Mouse (Mus musculus) hindbrain, embryonic 13.5 days (tissue): ENCODE measurements around the gene Nhsl1. TPM values are rescaled to one million over a fixed set of nuclear protein-coding genes. Genes with fewer than 3 reads are reported as not detected.

Source experiments
- ATAC-seq: fragments of 200-750 bp; cut with Nextera tagmentation; 2 replicates; pipeline ENCODE4 v1.8.0; 2017; ENCODE audit warnings: moderate TSS enrichment; ENCODE audit not compliant: low FRiP score
- H3K27ac ChIP-seq: fragments of 300-500 bp; sonication (generic); 2 replicates; pipeline ENCODE4 v1.5.1; 2015; ENCODE audit warnings: inconsistent platforms, mild to moderate bottlenecking, moderate library complexity
- H3K27me3 ChIP-seq: fragments of 300-500 bp; sonication (generic); 2 replicates; pipeline ENCODE4 v1.6.1; 2015; ENCODE audit warnings: mild to moderate bottlenecking, inconsistent platforms
- H3K36me3 ChIP-seq: fragments of 300-500 bp; sonication (generic); 2 replicates; pipeline ENCODE4 v1.6.1; 2015; ENCODE audit warnings: mild to moderate bottlenecking, inconsistent platforms
- H3K4me1 ChIP-seq: fragments of 300-500 bp; sonication (generic); replicated peaks from 2 replicates; pipeline ENCODE4 v1.6.1; 2015; ENCODE audit warnings: inconsistent platforms
- H3K4me2 ChIP-seq: fragments of 300-500 bp; sonication (generic); 2 replicates; pipeline ENCODE4 v1.6.1; 2015; ENCODE audit warnings: inconsistent platforms, mild to moderate bottlenecking, moderate library complexity
- H3K4me3 ChIP-seq: fragments of 300-500 bp; sonication (generic); 2 replicates; pipeline ENCODE4 v1.5.1; 2015; ENCODE audit warnings: mild to moderate bottlenecking, inconsistent platforms
- H3K9ac ChIP-seq: fragments of 300-500 bp; sonication (generic); 2 replicates; pipeline ENCODE4 v1.6.1; 2015; ENCODE audit warnings: mild to moderate bottlenecking, inconsistent platforms
- H3K9me3 ChIP-seq: fragments of 300-500 bp; sonication (generic); 2 replicates; pipeline ENCODE4 v1.6.1; 2016; ENCODE audit warnings: inconsistent platforms
- WGBS: fragments of 180-500 bp; shearing (Covaris S2); methylation state at CpG from one replicate; pipeline ENCODE4 v1.1.7; 2015; 5-methylcytosine and 5-hydroxymethylcytosine counted together
- polyA plus RNA-seq: library from polyadenylated mRNA; unstranded; fragments of >200 nt; fragmentation: Nextera tagmentation; extraction: Ambion mirVana; gene quantifications from 2 replicates; pipeline ENCODE4 v1.2.1, GENCODE M21; 2015

Nhsl1 gene
- polyA plus RNA-seq, 1 experiment from 2014 or later = 20.7 TPM

DNA sequence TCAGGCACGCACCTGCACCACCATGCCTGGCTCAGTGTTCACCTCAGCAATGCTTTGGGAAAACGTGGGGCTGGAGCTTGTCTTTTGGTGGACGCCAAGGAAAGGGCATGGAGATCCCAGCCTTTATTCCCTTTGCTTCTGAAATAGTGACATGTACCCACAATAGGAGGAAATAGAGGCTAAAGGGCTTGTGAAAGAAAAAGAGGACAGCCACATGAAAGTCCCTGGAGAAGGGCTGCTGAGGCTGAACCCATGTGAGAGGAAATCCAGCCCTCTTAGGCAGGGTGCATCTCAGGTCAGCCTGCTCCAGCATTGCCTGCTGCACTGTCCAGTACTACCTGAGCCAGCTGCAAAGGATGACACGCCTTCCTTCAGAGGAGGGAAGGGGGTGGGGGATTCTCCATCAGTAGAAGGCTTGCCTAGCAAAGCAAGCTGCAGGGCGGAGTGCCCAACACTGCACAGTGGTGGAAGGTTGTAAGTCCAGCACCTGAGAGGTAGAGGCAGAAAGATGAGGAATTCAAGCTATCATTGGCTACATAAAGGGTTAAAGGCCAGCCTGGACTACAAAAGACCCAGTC, 9.6 kb downstream of the Nhsl1 start:
- no peak overlapping the region for H3K27ac ChIP-seq
- no peak overlapping the region for H3K9ac ChIP-seq
- H3K27me3 ChIP-seq = no peaks in the 10 kb centered on the region
- no peak overlapping the region for H3K4me3 ChIP-seq
- no peak overlapping the region; the same call in 1 of the 2 replicates for H3K4me2 ChIP-seq
- no peaks in the 10 kb centered on the region for H3K9me3 ChIP-seq
- WGBS = 64% methylated on average over 5 of the region's 5 CpGs
- H3K36me3 ChIP-seq = no peaks in the 10 kb centered on the region
- peaks cover 23% of the 10 kb centered on the region for H3K4me1 ChIP-seq
- ATAC-seq = peak; percentile 25

DNA sequence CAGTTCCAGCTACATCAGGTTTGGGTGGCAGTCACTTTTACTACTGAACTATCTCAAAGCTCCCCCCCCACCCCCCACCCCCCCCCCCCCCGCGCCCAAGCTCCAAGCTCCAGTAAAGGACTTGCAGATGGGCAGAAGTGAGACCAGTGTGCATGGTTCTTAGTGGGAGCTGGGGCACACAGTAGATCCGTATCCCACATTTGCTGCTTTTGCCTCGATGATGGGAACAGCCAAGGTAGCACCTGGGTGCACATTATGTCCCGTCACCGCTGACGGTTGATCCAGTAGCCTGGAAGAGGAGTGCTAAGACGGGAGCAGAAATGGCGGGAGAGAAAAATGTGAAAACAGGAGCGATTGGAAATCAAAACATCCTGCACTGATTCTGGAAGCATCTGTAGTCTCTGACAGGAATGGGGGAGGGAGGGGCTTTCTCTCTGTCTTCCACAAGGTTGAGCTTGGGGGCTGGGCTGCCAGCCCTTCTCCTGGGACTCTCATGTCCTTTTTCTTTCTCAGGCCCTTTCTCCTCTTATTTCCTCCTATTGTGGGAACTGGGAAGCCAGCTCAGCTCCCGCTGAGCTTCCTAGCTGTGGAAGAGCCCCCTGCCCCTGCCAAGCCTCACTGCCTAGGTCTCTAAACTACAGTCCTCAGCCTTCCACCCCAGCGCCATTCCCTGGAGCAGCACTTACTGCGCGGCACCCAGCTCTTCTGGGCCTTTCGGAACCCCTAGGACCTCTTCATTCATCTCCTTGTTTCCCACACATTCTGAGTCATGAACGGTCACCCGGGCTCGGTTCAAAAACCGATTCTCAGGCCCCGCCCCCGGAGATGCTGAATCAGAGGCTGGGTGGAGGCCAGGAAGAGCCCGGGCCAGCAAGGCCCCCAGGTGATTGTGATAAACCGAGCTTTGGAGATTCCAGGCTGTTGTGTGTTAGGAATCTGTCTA, 10.6 kb downstream of the Nhsl1 start:
- peaks cover 23% of the 10 kb centered on the region for H3K4me1 ChIP-seq
- no peaks in the 10 kb centered on the region for H3K27me3 ChIP-seq
- 3% methylated on average over 23 of the region's 23 CpGs for WGBS
- H3K36me3 ChIP-seq = no peaks in the 10 kb centered on the region
- peak; percentile 65 for ATAC-seq
- peak overlapping the region; percentile 71 for H3K9ac ChIP-seq
- H3K4me2 ChIP-seq = peak overlapping the region; percentile 68
- no peaks in the 10 kb centered on the region for H3K9me3 ChIP-seq
- H3K4me3 ChIP-seq = peak overlapping the region; percentile 40
- H3K27ac ChIP-seq = peak overlapping the region; percentile 80

DNA sequence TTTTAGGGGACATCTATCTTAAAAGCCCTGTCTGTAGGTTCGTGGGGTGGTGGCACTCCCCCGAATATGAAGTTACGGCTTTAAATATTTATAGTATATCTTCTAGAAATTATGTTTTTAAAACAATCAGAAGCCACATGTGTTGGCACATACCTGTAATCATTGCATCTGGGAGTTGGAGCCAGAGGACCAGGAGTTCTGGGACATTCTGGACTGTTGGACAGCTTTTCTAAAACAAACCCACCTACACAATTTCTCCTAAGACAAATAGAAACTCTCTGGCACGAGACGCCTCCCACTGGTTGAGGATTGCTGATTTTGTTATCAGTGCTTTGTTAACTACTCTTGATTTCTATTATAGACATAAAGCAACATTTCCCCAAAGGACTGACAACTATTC, 11.7 kb downstream of the Nhsl1 start:
- no peaks in the 10 kb centered on the region for H3K27me3 ChIP-seq
- no peak overlapping the region for H3K9ac ChIP-seq
- 71% methylated on average over 5 of the region's 5 CpGs for WGBS
- no peak for ATAC-seq
- no peak overlapping the region for H3K4me2 ChIP-seq
- no peaks in the 10 kb centered on the region for H3K9me3 ChIP-seq
- H3K4me1 ChIP-seq = peaks cover 23% of the 10 kb centered on the region
- no peaks in the 10 kb centered on the region for H3K36me3 ChIP-seq
- no peak overlapping the region for H3K4me3 ChIP-seq
- H3K27ac ChIP-seq = no peak overlapping the region

DNA sequence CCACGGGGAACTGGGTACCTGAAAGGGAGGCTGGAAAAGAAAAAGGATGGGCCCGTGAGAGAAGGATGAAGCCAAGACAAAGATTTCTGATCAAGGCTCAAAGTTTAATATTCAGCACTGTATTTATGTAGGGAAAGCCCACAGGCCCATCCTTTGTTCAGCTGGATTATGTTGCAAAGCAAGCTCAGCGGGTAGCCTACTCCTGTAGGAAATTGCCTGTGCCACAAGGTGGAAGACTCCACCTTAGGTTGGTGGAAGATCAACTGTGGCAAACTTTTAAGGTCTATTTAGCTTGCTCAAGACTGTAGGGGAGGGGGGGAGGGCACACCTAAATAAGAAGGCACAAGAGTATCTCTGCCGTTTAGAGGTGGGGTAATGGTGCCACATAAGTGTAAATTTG, 14.8 kb downstream of the Nhsl1 start:
- no peak overlapping the region for H3K4me3 ChIP-seq
- H3K9me3 ChIP-seq = no peaks in the 10 kb centered on the region
- H3K27me3 ChIP-seq = no peaks in the 10 kb centered on the region
- no peak overlapping the region for H3K27ac ChIP-seq
- no peaks in the 10 kb centered on the region for H3K36me3 ChIP-seq
- no peak overlapping the region for H3K4me2 ChIP-seq
- H3K4me1 ChIP-seq = peaks cover 18% of the 10 kb centered on the region
- no peak for ATAC-seq
- WGBS = 37% methylated on average over 4 of the region's 4 CpGs
- H3K9ac ChIP-seq = no peak overlapping the region

DNA sequence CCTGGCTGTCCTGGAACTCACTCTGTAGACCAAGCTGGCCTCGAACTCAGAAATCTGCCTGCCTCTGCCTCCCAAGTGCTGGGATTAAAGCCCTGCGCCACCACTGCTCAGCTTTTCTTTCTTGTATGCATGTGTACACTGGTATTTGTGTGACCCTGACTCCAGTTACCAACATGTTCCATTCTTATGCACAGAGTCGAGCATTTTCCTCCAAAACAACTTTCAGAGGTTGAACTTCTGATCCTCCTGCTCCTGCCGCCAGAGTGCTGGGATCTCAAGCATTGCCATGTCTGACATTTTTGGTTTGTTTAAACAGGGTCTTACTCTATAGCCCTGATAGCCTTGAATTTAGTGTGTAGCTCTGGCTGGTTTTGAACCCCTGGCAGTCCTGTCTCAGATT, 15.4 kb downstream of the Nhsl1 start:
- no peak for ATAC-seq
- no peak overlapping the region for H3K27ac ChIP-seq
- WGBS = 93% methylated on average over 4 of the region's 4 CpGs
- no peaks in the 10 kb centered on the region for H3K27me3 ChIP-seq
- H3K4me3 ChIP-seq = no peak overlapping the region
- H3K4me2 ChIP-seq = no peak overlapping the region
- no peaks in the 10 kb centered on the region for H3K9me3 ChIP-seq
- no peaks in the 10 kb centered on the region for H3K36me3 ChIP-seq
- peaks cover 13% of the 10 kb centered on the region for H3K4me1 ChIP-seq
- no peak overlapping the region for H3K9ac ChIP-seq

DNA sequence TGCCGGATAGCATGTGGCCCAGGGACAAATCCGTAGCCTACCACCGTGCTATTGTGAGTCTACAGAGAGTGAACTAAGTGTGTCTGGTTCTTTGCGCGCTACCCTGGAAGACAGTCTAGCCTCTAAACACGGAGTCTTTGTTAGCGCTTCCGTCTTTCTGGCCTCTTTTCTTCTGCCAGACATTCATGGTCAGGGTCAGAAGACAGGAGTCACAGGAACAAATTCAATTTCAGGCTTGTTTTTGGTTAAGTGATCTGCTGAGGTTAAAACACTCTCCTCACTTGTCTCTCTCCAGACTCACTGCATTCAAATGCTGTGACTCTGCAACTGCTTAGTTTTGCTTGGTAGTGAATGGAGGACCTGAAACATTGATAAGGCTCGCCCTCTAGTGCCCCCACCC, 15.9 kb downstream of the Nhsl1 start:
- WGBS = 58% methylated on average over 9 of the region's 9 CpGs
- Histone ChIP-seq H3K4me2 (no peak overlapping the region), H3K4me1 (peaks cover 7% of the 10 kb centered on the region), H3K9ac (no peak overlapping the region), H3K36me3 (no peaks in the 10 kb centered on the region), H3K4me3 (no peak overlapping the region), H3K9me3 (no peaks in the 10 kb centered on the region), H3K27me3 (no peaks in the 10 kb centered on the region), H3K27ac (no peak overlapping the region)
- ATAC-seq = no peak

DNA sequence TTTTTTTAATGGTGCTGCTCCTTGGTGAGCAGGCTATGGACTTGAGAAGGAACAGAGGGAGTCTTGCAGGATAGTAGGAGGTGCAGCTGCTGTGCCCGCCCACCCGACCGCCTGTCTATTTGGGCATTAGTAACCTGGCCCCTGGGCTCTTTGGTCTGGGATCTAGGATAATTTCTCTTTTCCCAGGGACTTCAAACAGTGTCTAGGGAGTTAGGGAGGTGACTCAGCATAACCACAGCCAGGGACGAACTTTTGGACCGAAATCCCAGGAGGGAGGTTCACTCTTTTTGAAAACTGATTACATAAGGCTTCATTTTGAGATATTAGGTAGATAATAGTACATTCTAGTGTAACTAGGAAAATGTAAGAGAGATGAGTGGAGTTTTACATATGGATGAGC, 18.9 kb downstream of the Nhsl1 start:
- Histone ChIP-seq H3K4me2 (no peak overlapping the region), H3K9ac (no peak overlapping the region), H3K27me3 (no peaks in the 10 kb centered on the region), H3K36me3 (no peaks in the 10 kb centered on the region), H3K4me3 (no peak overlapping the region), H3K9me3 (no peaks in the 10 kb centered on the region), H3K4me1 (peaks cover 2% of the 10 kb centered on the region; the same call in 1 of the 2 replicates), H3K27ac (no peak overlapping the region)
- ATAC-seq = no peak
- 95% methylated on average over 5 of the region's 5 CpGs for WGBS

DNA sequence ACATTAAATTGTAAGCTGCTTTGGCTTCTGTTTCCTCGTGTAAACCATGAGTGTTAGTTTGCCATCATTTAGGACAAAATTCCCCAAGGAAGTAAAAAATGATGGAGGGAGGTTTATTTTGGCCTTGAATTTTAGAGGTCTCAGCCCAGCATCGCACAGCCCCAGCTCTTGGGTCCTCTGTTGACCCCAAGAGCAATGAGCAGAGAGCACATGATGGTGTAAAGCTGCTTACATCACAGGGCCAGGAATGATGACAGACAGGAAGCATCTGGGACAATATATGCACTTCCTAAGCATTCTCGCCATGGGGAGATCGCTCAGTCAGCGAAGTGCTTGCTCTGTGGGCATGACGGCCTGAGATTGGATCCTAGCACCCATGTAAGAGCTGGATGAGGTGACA, 20.6 kb downstream of the Nhsl1 start:
- no peak for ATAC-seq
- 92% methylated on average over 6 of the region's 6 CpGs for WGBS

DNA sequence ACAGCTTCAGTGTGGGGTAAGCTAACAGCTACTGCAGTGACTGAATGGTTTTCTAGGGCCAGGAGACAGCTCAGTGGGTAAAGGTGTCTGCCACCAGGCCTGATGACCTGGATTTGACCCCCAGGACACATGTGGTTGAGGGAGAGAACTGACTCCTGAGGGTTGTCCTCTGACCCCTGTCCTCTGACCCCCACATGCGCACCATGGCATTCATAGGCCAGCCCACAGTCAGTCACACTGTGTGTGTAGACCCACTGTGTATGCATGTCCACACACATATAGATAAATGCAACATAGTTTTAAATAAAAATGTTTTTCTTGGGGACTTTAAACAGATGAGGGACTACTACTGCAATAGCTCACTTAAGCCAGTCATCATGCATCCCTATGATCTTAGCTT, 22.1 kb downstream of the Nhsl1 start:
- H3K4me2 ChIP-seq = no peak overlapping the region
- H3K27ac ChIP-seq = no peak overlapping the region
- no peak overlapping the region for H3K4me3 ChIP-seq
- no peaks in the 10 kb centered on the region for H3K36me3 ChIP-seq
- no peaks in the 10 kb centered on the region for H3K9me3 ChIP-seq
- no peak overlapping the region for H3K9ac ChIP-seq
- 93% methylated on average over 1 of the region's 1 CpGs for WGBS
- ATAC-seq = no peak
- peaks cover 7% of the 10 kb centered on the region for H3K4me1 ChIP-seq
- H3K27me3 ChIP-seq = no peaks in the 10 kb centered on the region

More for the DNA sequence above, 20.6 kb downstream of the Nhsl1 start:
- H3K36me3 ChIP-seq = no peaks in the 10 kb centered on the region
- H3K4me2 ChIP-seq = no peak overlapping the region
- H3K9me3 ChIP-seq = no peaks in the 10 kb centered on the region
- no peak overlapping the region for H3K27ac ChIP-seq
- peaks cover 5% of the 10 kb centered on the region for H3K4me1 ChIP-seq
- no peak overlapping the region for H3K9ac ChIP-seq
- H3K4me3 ChIP-seq = no peak overlapping the region
- no peaks in the 10 kb centered on the region for H3K27me3 ChIP-seq

DNA sequence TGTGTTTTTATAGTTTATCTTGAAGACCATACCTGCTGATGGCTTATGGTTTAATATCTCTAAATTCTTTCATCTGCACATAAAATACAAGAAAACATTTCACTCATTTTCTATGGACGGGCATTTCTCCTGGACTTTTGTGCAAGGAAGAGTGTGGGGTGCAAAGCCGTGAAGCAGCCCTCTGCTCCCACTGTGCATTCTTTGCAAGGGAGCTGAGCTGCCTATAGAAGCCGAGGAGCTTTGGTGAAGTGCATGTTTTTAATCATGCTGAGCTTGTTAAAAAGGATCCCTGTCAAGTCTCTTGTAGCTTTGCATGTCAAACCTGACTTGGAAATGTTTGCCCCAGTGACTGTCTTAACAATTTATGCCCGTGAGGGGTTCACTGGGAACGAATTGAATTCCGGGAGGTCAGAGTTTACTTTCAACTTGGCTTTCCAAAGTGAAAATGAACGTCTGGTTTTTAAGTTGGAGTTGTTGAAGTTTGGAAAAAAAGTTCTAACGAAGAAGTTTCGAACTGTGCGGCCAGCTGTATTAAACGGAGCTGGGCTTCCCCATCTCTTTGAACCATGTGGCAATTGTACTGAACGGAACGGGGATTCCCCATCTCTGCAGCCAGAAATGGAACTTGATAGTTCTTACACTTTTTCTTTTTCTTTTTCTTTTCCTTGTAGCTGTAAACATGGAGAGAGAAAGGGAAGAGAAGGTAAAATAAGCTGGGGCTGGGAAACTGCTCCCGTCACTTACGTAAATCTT, 22.8 kb downstream of the Nhsl1 start:
- no peaks in the 10 kb centered on the region for H3K27me3 ChIP-seq
- H3K27ac ChIP-seq = no peak overlapping the region
- H3K4me1 ChIP-seq = peaks cover 7% of the 10 kb centered on the region
- 0 out of 2 replicates have a peak overlapping the region, but pooled peaks have one; percentile 4 for H3K4me2 ChIP-seq
- no peak overlapping the region for H3K9ac ChIP-seq
- H3K36me3 ChIP-seq = no peaks in the 10 kb centered on the region
- no peak overlapping the region for H3K4me3 ChIP-seq
- H3K9me3 ChIP-seq = no peaks in the 10 kb centered on the region
- WGBS = 30% methylated on average over 15 of the region's 15 CpGs
- no peak for ATAC-seq

DNA sequence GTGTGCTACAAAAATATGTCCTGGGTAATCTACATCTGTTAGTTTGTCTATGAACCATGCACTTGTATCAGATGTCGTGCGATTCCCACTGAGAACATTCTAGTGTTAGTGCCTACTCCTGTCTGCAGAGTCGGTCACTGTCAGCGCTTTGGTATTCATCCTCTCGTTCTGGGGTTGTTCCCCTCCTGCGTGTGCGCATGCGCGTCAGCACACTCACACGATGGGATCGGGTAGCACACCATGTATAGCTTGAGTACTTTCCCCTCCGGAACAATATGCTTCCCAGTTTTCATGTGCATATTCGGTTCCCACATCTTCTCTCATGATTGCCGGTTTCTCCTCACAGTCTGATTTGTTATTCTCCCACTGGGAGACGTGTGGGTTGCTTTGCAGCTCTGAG, 28.4 kb downstream of the Nhsl1 start:
- Histone ChIP-seq H3K27ac (no peak overlapping the region), H3K9ac (no peak overlapping the region), H3K4me3 (no peak overlapping the region), H3K36me3 (no peaks in the 10 kb centered on the region), H3K4me1 (peaks cover 5% of the 10 kb centered on the region; the same call in 1 of the 2 replicates), H3K4me2 (no peak overlapping the region), H3K27me3 (no peaks in the 10 kb centered on the region), H3K9me3 (no peaks in the 10 kb centered on the region)
- ATAC-seq = no peak
- 88% methylated on average over 15 of the region's 15 CpGs for WGBS

DNA sequence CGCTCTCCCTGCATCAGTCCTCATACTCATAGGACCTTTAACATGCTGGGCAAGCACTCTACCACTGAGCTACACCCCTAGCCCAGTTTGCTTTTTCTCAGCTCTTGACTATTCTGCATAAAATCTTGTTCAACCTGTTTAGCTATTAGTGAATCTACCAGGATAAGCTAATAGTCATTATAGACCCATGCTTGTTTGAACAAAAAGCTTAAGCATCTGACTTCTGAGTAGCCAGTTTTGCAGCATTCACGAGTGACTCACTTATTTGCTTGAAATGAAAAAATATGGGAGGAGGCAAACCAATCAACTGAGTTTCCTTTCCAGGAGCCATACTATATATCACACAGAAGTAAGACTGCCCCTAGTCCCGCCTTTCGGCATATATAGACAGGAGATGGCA, 32.0 kb downstream of the Nhsl1 start:
- Histone ChIP-seq H3K9ac (no peak overlapping the region), H3K36me3 (no peaks in the 10 kb centered on the region), H3K27ac (no peak overlapping the region), H3K4me3 (no peak overlapping the region), H3K27me3 (no peaks in the 10 kb centered on the region), H3K9me3 (no peaks in the 10 kb centered on the region), H3K4me1 (peaks cover 11% of the 10 kb centered on the region), H3K4me2 (no peak overlapping the region)
- ATAC-seq = no peak
- 93% methylated on average over 4 of the region's 4 CpGs for WGBS
